Mouse (Mus musculus) lung, adult 2 months (tissue): ENCODE data around the gene Plg.

Experiments used
- CTCF ChIP-seq: fragments of 200-500 bp; IDR thresholded peaks from 2 replicates; pipeline ENCODE4 v1.5.1; 2011; ENCODE audit warnings: mild to moderate bottlenecking, low read length, control low read depth; ENCODE audit not compliant: insufficient read depth
- POLR2A ChIP-seq: fragments of 200-500 bp; IDR thresholded peaks from 2 replicates; pipeline ENCODE4 v1.6.1; 2011; ENCODE audit warnings: low read depth, mild to moderate bottlenecking, control low read depth, low read length, borderline replicate concordance; ENCODE audit errors: extremely low read depth

- TF ChIP-seq POLR2A (no peak), CTCF (no peak)
Measured at GRCm38 (mm10) chr17:12412181-12412890, 33.9 kb downstream of the Plg start.
